Mouse (Mus musculus) intestine, embryonic 16.5 days (tissue): ENCODE measurements around the gene Zfp593. TPM values are rescaled to one million over a fixed set of nuclear protein-coding genes. Genes with fewer than 3 reads are reported as not detected.
"Not testable (repeated sequence)": the region's sequence is repeated elsewhere in the genome, so short reads cannot be mapped to it uniquely, and the experiment has no call there.

Experiments
- ATAC-seq: fragments of 200-750 bp; cut with Nextera tagmentation; 2 replicates; pipeline ENCODE4 v1.8.0; 2017; ENCODE audit warnings: moderate TSS enrichment, moderate library complexity
- H3K27ac ChIP-seq: fragments of 300-500 bp; sonication (generic); 2 replicates; pipeline ENCODE4 v1.5.1; 2014; ENCODE audit warnings: mild to moderate bottlenecking, low read length
- H3K27me3 ChIP-seq: fragments of 300-500 bp; sonication (generic); replicated peaks from 2 replicates; pipeline ENCODE4 v1.6.1; 2014; ENCODE audit warnings: low read length, control low read depth, mixed read lengths; ENCODE audit not compliant: control insufficient read depth, insufficient read depth
- H3K36me3 ChIP-seq: fragments of 300-500 bp; sonication (generic); 2 replicates; pipeline ENCODE4 v1.6.1; 2014; ENCODE audit warnings: low read length, control low read depth; ENCODE audit not compliant: control insufficient read depth, insufficient read depth
- H3K4me1 ChIP-seq: fragments of 300-500 bp; sonication (generic); 2 replicates; pipeline ENCODE4 v1.6.1; 2014; ENCODE audit warnings: low read length, control low read depth, mixed read lengths; ENCODE audit not compliant: control insufficient read depth, insufficient read depth
- H3K4me2 ChIP-seq: fragments of 300-500 bp; sonication (generic); 2 replicates; pipeline ENCODE4 v1.6.1; 2014; ENCODE audit warnings: low read depth, low read length, control low read depth
- H3K4me3 ChIP-seq: fragments of 300-500 bp; sonication (generic); 2 replicates; pipeline ENCODE4 v1.5.1; 2014; ENCODE audit warnings: mild to moderate bottlenecking, low read length
- H3K9ac ChIP-seq: fragments of 300-500 bp; sonication (generic); 2 replicates; pipeline ENCODE4 v1.6.1; 2014; ENCODE audit warnings: low read depth, low read length
- H3K9me3 ChIP-seq: fragments of 300-500 bp; sonication (generic); 2 replicates; pipeline ENCODE4 v1.6.1; 2016; ENCODE audit warnings: low read length, control low read depth; ENCODE audit not compliant: control insufficient read depth
- WGBS: fragments of 180-500 bp; shearing (Covaris S2); extraction: QIAGEN DNeasy Blood & Tissue Kit; methylation state at CpG from one replicate; pipeline ENCODE4 v1.1.7; 2014; 5-methylcytosine and 5-hydroxymethylcytosine counted together
- polyA plus RNA-seq: library from polyadenylated mRNA; unstranded; fragments of >200 nt; fragmentation: Nextera tagmentation; extraction: Ambion mirVana; gene quantifications from 2 replicates; pipeline ENCODE4 v1.2.1, GENCODE M21; 2015

The Zfp593 gene
- polyA plus RNA-seq, 1 experiment from 2014 or later, result 14.5 TPM

DNA sequence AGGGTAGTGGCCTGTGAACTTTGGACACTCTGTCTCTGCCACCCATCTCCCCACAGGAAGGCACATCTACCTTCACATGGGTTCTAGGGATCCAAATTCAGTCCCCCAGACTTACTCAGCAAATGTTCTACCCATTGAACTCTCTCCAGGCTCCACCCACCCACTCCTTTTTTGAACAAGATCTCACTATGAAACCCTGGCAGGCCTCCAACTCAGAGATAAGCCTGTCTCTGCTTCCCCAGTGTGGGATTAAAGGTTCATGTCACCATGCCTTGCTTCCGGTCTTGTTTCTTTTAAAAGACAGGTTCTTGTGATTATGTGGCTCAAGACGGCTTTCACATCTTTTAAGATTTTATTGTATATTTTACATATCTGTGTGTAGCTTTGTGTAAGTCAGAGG, 39.5 kb upstream of the Zfp593 start:
- no peaks in the 10 kb centered on the region for H3K27me3 ChIP-seq
- no peak overlapping the region; the same call in 1 of the 2 replicates for H3K27ac ChIP-seq
- H3K9me3 ChIP-seq, result no peaks in the 10 kb centered on the region
- H3K4me3 ChIP-seq, result no peak overlapping the region
- H3K4me1 ChIP-seq, result peaks cover 20% of the 10 kb centered on the region
- H3K4me2 ChIP-seq, result no peak overlapping the region
- 85% methylated on average over 2 of the region's 2 CpGs for WGBS
- peaks cover 6% of the 10 kb centered on the region for H3K36me3 ChIP-seq
- ATAC-seq, result no peak
- no peak overlapping the region for H3K9ac ChIP-seq

DNA sequence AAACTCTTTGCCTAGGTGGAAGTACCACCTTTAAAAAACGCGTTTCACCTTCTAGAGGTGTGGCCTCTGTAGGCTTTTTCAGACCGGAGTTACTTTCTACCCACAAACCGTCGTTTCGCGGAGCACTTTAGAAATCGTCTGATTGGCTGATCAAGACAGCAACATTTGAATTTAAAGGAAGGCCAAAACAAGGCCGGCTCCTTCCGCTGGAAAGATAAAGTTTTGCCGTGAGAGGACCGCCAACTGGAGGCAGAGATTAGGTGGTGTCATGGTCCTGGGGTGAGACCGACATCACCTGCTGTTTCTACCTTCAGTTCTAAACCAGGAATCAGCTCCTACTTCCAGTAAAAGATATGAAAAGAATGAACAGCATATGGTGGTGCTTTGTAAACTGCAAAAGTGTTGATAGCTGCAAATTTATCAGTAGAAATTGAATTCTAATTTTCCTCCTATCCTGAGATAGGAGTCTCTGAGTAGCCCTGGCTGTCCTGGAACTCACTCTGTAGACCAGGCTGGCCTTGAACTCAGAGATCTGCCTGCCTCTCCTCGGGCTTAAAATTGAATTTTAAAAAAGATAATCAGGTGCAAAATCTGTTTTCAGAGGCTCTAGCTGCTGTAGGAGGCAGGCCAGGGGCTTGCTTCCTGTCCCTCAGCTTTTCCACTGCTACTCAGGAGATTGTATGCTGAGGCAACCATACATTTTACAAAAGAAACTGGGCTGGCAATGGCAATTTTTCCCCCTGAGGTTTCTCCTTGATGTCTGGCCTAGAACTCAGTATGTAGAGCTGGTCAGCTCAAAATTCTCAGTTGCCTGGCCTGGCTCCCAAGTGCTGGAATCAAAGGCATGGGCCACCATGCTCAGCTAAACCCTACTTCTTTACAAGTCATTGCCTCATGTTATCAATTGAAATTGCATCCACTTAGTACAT, 28.3 kb upstream of the Zfp593 start:
- peaks cover 5% of the 10 kb centered on the region; the same call in 1 of the 2 replicates for H3K4me1 ChIP-seq
- H3K27me3 ChIP-seq, result no peaks in the 10 kb centered on the region
- peak; percentile 79 for ATAC-seq
- H3K4me3 ChIP-seq, result peak overlapping the region; percentile 7; the same call in 1 of the 2 replicates
- H3K4me2 ChIP-seq, result peak overlapping the region; percentile 37
- H3K9me3 ChIP-seq, result no peaks in the 10 kb centered on the region
- H3K27ac ChIP-seq, result no peak overlapping the region
- H3K36me3 ChIP-seq, result peaks cover 4% of the 10 kb centered on the region; the same call in 1 of the 2 replicates
- H3K9ac ChIP-seq, result no peak overlapping the region; the same call in 1 of the 2 replicates
- 4% methylated on average over 14 of the region's 14 CpGs for WGBS

DNA sequence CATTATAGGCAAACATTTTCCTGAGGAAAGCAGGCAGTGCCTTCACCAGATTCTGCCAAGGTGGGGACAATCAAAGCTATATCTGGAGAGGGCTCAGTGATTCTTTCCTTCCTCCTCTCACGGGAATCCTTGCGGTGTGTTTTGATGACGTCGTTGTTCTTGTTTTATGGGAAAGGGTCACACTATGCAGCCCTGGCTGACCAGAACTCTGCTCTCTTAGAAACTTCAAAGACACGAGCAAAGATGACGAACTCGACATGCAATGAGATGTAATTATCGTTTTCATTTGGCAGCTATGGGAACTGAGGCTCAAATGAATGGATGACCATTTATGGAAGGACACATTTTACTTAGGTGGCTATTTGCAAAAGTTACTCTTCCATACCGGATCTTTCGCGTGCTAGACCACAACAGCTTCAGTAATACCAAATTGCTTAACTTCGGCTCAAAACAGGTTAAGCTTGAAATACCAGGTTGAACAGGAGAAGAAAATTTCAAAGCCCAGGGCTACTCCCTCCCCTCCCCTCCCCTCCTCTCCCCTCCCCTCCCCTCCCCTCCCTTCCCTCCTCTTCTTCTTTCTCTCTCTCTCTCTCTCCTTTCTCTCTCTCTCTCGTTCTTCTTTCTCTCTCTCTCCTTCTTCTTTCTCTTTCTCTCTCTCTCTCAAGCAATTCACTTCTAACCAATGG, 27.5 kb upstream of the Zfp593 start:
- Histone ChIP-seq H3K4me3 (peak overlapping the region; percentile 7; the same call in 1 of the 2 replicates), H3K36me3 (no peaks in the 10 kb centered on the region), H3K4me2 (peak overlapping the region; percentile 37), H3K9me3 (no peaks in the 10 kb centered on the region), H3K27ac (no peak overlapping the region), H3K9ac (peak overlapping the region; percentile 20; the same call in 1 of the 2 replicates), H3K27me3 (no peaks in the 10 kb centered on the region), H3K4me1 (peaks cover 5% of the 10 kb centered on the region; the same call in 1 of the 2 replicates)
- WGBS, result 19% methylated on average over 13 of the region's 13 CpGs
- ATAC-seq, result peak; percentile 32

DNA sequence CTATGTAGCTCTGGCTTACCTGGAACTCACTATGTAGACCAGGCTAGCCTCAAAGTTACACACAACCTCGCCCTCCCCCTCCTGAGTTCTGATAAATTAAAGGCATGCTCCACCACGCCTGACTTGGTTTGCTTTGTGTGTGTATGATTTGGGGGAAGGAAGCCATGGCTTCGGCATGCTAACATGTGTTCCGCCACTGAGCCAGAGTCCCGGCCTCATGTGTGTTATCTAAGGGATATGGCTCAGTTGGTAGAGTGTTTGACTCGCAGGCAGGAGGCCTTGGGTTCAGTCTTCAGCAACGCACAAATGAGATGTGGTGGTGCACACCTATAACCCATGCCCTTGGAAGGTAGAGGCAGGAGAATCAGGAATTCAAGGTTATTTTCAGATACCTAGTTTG, 26.6 kb upstream of the Zfp593 start:
- 85% methylated on average over 7 of the region's 7 CpGs for WGBS
- no peak overlapping the region for H3K4me3 ChIP-seq
- H3K4me2 ChIP-seq, result no peak overlapping the region
- H3K27me3 ChIP-seq, result no peaks in the 10 kb centered on the region
- H3K9me3 ChIP-seq, result no peaks in the 10 kb centered on the region
- no peak overlapping the region for H3K9ac ChIP-seq
- H3K4me1 ChIP-seq, result peaks cover 5% of the 10 kb centered on the region; the same call in 1 of the 2 replicates
- no peaks in the 10 kb centered on the region for H3K36me3 ChIP-seq
- H3K27ac ChIP-seq, result no peak overlapping the region
- no peak for ATAC-seq

DNA sequence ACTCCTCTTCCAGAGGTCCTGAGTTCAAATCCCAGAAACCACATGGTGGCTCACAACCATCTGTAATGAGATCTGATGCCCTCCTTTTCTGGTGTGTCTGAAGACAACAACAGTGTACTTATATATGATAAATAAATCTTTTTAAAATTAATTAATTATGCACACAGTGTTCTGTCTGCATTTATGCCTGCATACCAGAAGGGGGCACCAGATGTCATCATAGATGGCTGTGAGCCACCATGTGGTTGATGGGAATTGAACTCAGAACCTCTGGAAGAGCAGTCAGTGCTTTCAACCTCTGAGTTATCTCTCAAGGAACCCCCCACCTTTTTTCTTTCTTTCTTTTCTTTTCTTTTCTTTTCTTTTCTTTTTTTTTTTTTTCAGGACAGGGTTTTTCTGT, 24.2 kb upstream of the Zfp593 start:
- H3K4me2 ChIP-seq, H3K36me3 ChIP-seq, H3K4me3 ChIP-seq, ATAC-seq, H3K9ac ChIP-seq, H3K27me3 ChIP-seq, H3K4me1 ChIP-seq, H3K27ac ChIP-seq, H3K9me3 ChIP-seq: not testable (repeated sequence)

DNA sequence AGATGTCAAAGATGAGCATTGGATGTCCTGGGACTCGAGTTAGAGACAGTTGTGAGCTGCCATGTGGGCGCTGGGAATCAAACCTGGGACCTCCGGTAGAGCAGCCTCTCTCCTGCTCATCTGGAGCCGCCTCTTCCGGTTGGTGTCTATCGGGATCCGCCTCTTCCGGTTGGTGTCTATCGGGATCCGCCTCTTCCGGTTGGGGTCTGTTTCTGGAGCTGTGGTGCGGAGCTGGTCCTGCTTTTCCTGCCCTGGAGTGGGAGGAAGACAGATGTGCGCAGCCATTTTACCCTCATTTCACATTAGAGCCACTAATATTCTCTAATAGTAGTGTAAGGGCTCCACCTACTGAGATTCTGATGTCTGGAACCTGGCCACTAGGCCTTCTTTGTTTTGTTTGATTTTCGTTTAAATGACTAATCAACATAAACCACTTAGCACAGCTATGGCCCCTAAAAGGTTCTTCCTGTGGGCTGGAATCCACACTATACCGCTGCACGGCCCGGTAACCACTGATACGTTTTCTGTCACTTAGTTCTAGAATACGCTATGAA, 22.8 kb upstream of the Zfp593 start:
- 83% methylated on average over 19 of the region's 19 CpGs for WGBS
- H3K9me3 ChIP-seq, result no peaks in the 10 kb centered on the region
- no peak overlapping the region for H3K4me3 ChIP-seq
- peaks cover 5% of the 10 kb centered on the region; the same call in 1 of the 2 replicates for H3K4me1 ChIP-seq
- H3K4me2 ChIP-seq, result no peak overlapping the region
- no peaks in the 10 kb centered on the region for H3K27me3 ChIP-seq
- ATAC-seq, result no peak
- H3K27ac ChIP-seq, result no peak overlapping the region
- no peak overlapping the region for H3K9ac ChIP-seq
- no peaks in the 10 kb centered on the region for H3K36me3 ChIP-seq

DNA sequence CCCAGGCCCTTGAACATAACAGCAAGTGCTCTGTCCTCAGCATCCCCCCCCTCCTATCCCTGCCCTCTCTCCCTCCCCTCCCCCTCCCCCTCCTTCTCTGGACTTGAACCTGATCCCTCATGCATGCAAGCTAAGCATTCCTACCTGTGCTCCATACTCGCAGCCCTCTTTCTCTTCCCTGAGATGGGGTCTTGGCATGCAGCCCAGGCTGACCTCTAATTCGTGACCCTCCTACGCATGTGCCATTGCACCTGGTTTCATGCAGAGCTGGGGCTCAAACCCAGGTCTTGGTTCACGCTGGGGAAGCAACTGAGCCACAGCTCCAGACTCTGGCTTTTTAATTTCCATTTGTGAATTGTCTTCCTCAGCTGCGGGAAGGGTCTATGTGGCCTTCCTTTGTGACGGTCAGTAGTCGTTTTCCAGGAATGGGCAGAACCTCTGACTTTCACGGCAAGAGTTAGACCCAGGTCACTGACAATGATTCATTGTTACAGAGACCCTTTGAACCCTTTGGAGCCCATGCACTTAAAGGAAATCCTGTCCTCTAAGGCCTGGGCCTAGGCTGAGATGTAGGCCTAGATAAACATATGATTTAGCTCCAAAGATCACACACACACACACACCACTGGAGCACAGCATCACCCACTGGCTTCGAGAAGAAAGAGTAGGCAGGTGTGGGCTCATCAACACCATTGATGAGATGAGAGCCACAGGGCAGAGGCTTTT, 20.6 kb upstream of the Zfp593 start:
- Histone ChIP-seq H3K27ac (no peak overlapping the region), H3K36me3 (no peaks in the 10 kb centered on the region), H3K4me3 (no peak overlapping the region), H3K4me1 (no peaks in the 10 kb centered on the region), H3K9me3 (no peaks in the 10 kb centered on the region), H3K4me2 (no peak overlapping the region), H3K9ac (no peak overlapping the region), H3K27me3 (no peaks in the 10 kb centered on the region)
- no peak for ATAC-seq
- WGBS, result 65% methylated on average over 9 of the region's 9 CpGs

DNA sequence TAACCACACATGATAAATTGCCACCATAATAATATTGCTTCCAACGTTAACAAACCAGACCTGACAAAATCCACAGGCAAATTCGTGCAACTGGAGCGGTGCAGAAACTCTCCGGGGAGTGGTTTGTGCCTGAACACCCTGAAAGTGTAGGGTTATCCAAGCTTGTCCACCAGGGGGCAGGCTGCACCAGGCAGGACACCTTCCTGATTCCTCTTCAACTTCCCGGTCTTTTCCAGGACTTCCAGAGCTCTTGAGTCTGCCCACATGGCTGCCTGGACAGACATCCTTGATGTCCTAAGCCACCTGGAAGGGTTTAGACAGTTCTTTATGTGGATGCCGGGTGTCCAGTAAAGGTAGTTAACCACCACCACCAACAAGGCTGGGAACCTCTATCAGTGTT, 17.8 kb upstream of the Zfp593 start:
- Histone ChIP-seq H3K4me1 (peaks cover 3% of the 10 kb centered on the region; the same call in 1 of the 2 replicates), H3K9ac (no peak overlapping the region), H3K4me2 (no peak overlapping the region), H3K4me3 (no peak overlapping the region), H3K9me3 (no peaks in the 10 kb centered on the region), H3K27me3 (no peaks in the 10 kb centered on the region), H3K27ac (no peak overlapping the region), H3K36me3 (no peaks in the 10 kb centered on the region)
- ATAC-seq, result no peak
- WGBS, result 32% methylated on average over 6 of the region's 6 CpGs

DNA sequence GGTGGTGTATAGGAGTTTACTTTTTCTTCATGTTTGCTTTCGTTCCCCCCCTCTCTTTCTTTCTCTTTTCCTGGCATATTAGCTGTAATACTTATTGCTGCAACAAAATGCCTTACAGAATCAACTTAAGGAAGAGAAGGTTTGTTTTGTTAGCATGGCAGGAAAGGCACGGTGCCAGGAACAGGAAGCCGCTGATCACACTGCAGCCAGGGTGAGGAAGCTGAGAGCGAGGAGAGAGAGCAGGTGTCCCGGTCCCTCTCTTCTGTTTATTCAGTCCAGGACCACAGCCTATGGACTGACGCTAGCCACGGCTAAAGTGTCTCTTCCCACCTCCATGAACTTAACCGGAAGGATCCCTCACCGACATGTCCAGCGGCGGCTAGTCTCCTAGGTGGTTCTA, 13.0 kb upstream of the Zfp593 start:
- Histone ChIP-seq H3K9ac (no peak overlapping the region), H3K36me3 (no peaks in the 10 kb centered on the region), H3K4me3 (no peak overlapping the region), H3K27ac (no peak overlapping the region), H3K4me2 (no peak overlapping the region), H3K4me1 (peaks cover 14% of the 10 kb centered on the region), H3K9me3 (no peaks in the 10 kb centered on the region), H3K27me3 (peaks cover 5% of the 10 kb centered on the region)
- no peak for ATAC-seq
- 53% methylated on average over 11 of the region's 11 CpGs for WGBS
